Mouse (Mus musculus) brain, embryonic 18.5 days (tissue): ENCODE results near the gene Pam16.

Experiments used
- DNase-seq: peaks from one replicate; pipeline ENCODE4 v3.0.0-alpha.2; 2012; ENCODE audit warnings: low read depth, low spot score

Pam16 gene

DNA sequence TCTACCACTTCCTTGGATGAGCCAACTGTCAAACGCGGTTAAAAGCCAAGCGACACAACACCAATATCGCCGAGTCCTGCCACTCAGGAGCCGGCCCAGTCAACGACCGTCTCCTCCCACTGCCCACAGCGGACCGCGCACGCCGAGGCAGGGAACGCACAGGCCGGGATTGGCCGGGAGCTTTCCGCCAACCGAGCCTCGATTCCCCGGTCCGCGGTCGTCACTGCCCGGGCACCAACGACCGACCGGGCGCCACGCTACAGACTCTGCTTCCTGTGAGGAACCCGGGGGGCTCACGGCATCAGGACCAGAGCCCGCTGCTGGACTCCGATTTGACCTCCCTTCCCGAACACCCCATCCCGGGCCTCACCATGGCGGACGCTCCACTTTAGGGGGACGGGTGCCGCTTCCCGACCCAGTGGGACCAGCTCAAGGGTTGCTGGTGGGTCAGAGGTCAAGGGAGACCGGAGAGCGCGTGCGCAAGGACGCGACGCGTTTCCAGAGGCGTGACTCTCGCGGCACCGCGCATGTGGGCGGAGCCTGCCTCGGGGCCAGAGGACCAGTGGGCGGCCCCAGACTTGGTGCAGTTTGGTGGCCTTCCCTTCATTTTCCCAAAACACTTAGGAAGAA lies at the start of gene Pam16:
Pam16 (minus strand) TSS at position 508 of the 630 bp plus-strand sequence.
- peak; percentile 76 for DNase-seq

- DNase-seq = no peak
These were observed 49.3 kb upstream of the Pam16 start for GRCm38 (mm10) chr16:4674091-4674490.

- no peak for DNase-seq
These were observed 45.5 kb upstream of the Pam16 start for GRCm38 (mm10) chr16:4670317-4670716.

GRCm38 (mm10) chr16:4667190-4667808 lies 42.5 kb upstream of the Pam16 start:
- peak; percentile 66 for DNase-seq

- DNase-seq = no peak
These were observed 40.9 kb upstream of the Pam16 start for GRCm38 (mm10) chr16:4665726-4666125.

DNA sequence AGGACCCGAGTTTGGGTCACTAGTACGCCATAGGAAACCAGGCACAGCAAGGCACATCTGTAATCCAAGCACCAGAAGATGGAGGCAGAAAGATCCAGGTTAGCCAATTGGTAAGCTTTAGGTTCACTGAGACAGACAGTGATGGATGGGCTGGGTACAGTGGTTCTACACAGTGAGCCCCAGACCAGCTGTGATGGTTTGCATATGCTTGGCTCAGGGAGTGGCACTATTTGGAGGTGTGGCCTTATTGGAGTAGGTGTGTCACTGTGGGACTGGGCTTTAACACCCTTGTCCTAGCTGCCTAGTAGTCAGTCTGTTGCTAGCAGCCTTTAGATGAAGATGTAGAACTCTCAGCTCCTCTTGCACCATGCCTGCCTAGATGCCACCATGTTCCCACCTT lies 39.0 kb upstream of the Pam16 start:
- DNase-seq = no peak

GRCm38 (mm10) chr16:4661605-4662004 lies 36.8 kb upstream of the Pam16 start:
- DNase-seq = no peak

GRCm38 (mm10) chr16:4659326-4659725 lies 34.5 kb upstream of the Pam16 start:
- no peak for DNase-seq

GRCm38 (mm10) chr16:4658781-4659245 lies 34.0 kb upstream of the Pam16 start:
- DNase-seq = no peak

DNA sequence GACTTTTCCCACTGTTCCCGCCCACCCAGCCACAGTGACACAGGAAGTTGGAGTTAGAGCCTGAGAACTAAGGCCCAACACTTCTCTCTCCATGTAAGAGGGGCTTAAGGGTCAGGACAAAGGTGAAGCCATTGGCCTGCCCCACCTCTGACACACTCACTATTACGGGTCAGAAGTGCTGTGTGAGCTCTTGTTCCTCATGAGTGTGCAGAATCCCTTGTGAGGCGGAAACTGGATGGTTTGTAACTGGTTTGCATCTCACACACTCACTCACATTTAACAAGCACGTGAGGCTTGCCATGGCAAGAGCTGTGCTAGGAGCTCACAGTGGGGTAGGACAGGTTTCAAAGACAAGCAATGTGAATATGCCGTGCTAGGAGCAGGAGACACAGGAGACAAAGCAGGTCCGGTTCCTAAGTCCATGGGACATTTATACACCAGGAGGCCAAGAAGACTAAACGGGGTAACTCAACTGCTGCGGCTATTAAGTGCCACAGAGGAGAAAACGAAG lies 31.8 kb upstream of the Pam16 start:
- no peak for DNase-seq

DNA sequence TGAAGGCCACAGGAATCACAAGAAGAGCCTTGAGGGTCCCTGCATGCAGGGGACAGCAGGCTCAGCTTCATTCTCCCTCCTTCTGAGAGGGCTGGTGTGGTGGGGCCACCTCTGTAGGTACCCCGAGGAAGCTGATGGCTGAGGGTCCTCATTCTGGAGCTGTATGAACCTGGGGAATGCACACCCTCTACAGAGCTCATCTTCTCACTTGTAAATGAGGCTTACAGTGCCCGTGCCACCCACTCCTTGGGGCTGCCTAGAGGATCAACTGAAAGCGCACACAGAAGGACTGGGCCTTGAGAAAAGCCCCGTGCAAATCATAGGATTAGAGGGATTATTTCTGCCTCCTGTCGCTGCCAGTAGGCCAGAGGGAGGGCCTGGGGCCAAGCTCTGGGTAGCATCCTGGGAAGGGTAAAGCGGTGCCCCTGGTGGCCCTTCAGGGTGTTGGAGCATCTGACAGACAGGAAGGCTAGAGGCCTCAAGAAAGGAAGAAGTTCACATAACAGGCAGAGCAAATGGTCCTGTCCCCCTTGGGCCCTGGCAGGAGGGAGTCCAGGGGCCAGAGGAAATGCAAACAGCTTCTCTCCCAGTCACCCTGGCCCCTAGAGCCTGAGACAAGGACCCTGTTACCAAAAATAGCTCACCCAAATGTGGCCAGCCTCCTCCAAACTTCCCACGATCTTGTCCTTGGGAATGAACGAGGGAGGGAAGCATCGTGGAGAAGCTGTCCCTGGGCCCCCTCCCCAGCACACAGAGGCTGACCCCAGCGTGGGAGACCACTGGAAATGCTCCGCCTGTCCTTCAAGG lies 31.2 kb upstream of the Pam16 start:
- DNase-seq = no peak

GRCm38 (mm10) chr16:4655251-4655734 lies 30.5 kb upstream of the Pam16 start:
- DNase-seq = no peak

GRCm38 (mm10) chr16:4654706-4655105 lies 29.9 kb upstream of the Pam16 start:
- DNase-seq = no peak

GRCm38 (mm10) chr16:4652707-4653416 lies 28.1 kb upstream of the Pam16 start:
- no peak for DNase-seq

- DNase-seq = no peak
These were observed 26.8 kb upstream of the Pam16 start for GRCm38 (mm10) chr16:4651624-4652023.

GRCm38 (mm10) chr16:4651081-4651480 lies 26.3 kb upstream of the Pam16 start:
- DNase-seq = no peak

DNA sequence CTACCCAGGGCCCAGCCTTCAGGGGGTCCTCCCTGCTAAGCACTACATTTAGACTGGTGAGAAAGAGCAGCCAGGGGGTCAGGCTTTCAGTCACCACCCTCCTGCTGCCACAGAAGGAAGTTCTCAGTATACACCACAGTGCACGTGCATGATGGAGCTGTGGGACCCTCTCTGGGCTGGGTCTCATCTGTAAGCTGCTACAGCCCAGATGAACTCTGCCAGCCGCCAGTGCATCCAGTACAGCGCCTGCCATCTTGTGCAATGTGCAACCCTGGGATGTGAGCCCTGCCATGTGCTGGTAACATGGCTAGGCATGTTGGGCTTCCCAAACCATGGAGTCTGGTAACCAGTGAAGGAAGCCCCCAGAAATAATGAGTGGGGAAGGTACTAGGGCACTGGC lies 25.4 kb upstream of the Pam16 start:
- no peak for DNase-seq

DNA sequence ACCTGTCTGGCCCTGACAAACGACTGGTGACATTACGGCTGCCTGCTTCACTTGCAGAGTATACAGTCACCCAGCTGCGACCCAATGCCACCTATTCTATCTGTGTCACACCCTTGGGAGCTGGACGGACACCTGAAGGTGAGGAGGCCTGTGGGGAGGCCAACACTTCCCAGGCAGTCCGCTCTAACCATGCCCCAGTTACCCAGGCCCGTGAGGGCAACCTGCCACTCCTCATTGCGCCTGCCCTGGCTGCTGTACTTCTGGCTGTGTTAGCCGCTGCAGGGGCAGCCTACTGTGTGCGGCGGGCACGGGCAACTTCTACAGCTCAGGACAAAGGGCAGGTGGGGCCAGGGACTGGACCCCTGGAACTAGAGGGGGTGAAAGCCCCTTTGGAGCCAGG lies 24.9 kb upstream of the Pam16 start:
- DNase-seq = no peak

- no peak for DNase-seq
These were observed 24.4 kb upstream of the Pam16 start for GRCm38 (mm10) chr16:4649211-4649610.

DNA sequence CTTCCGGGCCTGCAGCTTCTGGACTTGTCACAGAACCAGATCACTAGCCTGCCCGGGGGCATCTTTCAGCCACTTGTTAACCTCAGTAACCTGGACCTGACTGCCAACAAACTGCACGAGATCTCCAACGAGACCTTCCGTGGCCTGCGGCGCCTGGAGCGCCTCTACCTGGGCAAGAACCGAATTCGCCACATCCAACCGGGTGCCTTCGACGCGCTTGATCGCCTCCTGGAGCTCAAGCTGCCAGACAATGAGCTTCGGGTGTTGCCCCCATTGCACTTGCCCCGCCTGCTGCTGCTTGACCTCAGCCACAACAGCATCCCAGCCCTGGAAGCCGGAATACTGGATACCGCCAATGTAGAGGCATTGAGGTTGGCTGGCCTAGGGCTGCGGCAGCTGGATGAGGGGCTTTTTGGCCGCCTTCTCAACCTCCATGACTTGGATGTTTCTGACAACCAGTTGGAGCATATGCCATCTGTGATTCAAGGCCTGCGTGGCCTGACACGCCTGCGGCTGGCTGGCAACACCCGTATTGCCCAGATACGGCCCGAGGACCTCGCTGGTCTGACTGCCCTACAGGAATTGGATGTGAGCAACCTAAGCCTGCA lies 23.7 kb upstream of the Pam16 start:
- DNase-seq = no peak

- no peak for DNase-seq
These were observed 22.9 kb upstream of the Pam16 start for GRCm38 (mm10) chr16:4647651-4648141.
